Mouse (Mus musculus) duodenum, adult 2 months (tissue): ENCODE results near the gene Trpc6. TPM values are rescaled to one million over a fixed set of nuclear protein-coding genes. Genes with fewer than 3 reads are reported as not detected.

Experiments used
- polyA plus RNA-seq: library from polyadenylated mRNA; depleted of rRNA; stranded (reverse); fragments of >200 nt; gene quantifications from 2 replicates; pipeline ENCODE4 v1.2.3, GENCODE M21; 2012; ENCODE audit warnings: low replicate concordance; rRNA removed

Trpc6 gene
- 0.05 TPM in 1 of 2 replicates, not detected in the other for polyA plus RNA-seq

DNA sequence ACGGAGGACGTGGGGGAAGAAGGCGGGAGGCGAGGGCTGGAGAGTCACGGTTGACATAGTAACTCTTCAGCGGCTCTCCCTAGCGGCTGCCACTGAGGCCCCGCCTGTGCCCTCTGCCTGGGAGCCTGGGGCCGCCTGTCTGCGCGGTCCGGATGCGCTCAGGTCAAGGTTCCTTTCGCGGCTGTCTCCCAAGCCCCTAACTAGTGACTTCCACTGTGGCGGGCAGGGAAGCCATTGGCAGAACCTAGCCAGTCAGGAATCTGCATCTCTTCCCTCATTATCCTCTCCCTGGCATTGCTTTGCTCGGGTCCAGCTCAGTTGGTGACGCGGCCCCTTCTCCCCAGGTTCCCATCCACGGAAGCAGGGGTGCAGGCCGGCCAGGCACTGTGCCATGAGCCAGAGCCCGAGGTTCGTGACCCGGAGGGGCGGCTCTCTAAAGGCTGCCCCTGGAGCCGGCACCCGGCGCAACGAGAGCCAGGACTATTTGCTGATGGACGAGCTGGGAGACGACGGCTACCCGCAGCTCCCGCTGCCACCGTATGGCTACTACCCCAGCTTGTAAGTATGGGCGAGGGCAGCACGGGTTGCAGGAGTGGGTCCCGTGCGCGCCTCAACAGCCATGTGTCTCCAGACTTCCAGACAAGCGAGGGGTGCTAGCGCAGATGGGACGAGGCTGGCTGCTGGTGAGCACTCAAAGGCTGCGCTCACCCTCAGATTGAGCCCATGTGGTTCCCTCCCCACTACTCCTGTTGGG, at the start of gene Trpc6:
Gene Trpc6, plus strand, starts transcription at position 102 of the 754 bp plus-strand sequence.

